Mouse (Mus musculus) stomach, postnatal 0 days (tissue): ENCODE results near the gene Nudt4.

Experiments used
- CTCF ChIP-seq: IDR thresholded peaks from 2 replicates; pipeline ENCODE4 v1.5.1; 2016; ENCODE audit warnings: antibody characterized with exemption, low read depth, mild to moderate bottlenecking, moderate library complexity
- EP300 ChIP-seq: optimal IDR thresholded peaks from 2 replicates; pipeline ENCODE3; 2016; ENCODE audit warnings: antibody characterized with exemption

- TF ChIP-seq CTCF (no peak), EP300 (no peak)
Observed at GRCm38 (mm10) chr10:95508126-95508525, 55.8 kb downstream of the Nudt4 start.
